Mouse (Mus musculus): ENCODE results near the gene Vmn2r7. TPM values are rescaled to one million over a fixed set of nuclear protein-coding genes. Genes with fewer than 3 reads are reported as not detected.

Gene Vmn2r7
- polyA plus RNA-seq (2017; shearing (Covaris generic)) = not detected

GRCm38 (mm10) chr3:64844665-64845064 is at the start of gene Vmn2r7:
Gene Vmn2r7 (minus strand): TSS chr3:64844765.

Data from inflammation-experienced regulatory T-cells, adult 16 weeks (primary cell).